Mouse (Mus musculus) CD8-positive naive resting alpha-beta T cell, adult 2 months (primary cell): ENCODE measurements around the gene Foxred2.

Experiments
- DNase-seq, 2 experiments: peaks; one replicate each; pipeline ENCODE4 v3.0.0; 2022; ENCODE audit warnings: low read depth in 2 of 2, low spot score in 2 of 2

Gene Foxred2

GRCm38 (mm10) chr15:77919441-77919840 is 37.1 kb downstream of the Foxred2 start:
- no peak for DNase-seq

GRCm38 (mm10) chr15:77916851-77917544 is 39.5 kb downstream of the Foxred2 start:
- DNase-seq, result peak; percentile 82 to 89

DNA sequence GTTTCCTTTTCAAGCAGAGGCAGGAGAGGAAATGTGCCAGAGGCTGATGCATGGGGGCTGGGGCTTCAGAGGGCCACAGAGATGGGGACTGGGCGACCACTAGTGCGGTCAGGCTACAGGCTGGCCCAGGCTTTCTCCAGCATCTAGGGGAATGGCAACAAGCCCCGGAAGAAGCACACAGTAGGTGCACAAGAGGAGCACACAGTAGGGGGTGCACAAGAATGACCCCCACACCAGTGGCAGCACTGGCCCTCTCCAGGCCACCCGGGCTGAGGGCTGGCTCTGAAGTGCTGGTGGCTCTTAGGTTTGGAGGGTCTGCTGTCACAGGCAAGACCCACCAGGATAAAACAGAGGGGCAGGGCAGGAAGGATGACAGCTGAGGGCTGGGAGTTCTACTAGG is 41.2 kb downstream of the Foxred2 start:
- DNase-seq, result no peak

DNA sequence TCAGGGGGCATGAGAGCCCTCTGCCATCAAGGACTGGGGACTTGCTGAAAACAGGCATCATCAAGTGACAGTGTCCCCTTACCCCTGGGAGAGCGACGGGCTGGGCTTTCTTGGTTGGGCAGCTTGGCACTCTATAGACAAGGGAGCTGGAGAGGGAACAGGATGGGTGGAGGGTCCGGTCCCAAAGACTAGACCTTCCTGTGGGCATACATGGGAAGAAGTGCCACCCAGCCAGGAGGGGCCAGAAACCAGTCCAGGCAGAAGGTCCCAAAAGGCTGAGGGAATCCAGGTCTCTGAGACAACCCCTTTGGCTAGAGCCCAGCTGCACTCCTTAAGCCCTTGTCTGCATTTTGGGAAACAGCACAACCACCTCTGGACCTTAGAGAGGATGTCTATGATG is 42.0 kb downstream of the Foxred2 start:
- DNase-seq, result no peak

DNA sequence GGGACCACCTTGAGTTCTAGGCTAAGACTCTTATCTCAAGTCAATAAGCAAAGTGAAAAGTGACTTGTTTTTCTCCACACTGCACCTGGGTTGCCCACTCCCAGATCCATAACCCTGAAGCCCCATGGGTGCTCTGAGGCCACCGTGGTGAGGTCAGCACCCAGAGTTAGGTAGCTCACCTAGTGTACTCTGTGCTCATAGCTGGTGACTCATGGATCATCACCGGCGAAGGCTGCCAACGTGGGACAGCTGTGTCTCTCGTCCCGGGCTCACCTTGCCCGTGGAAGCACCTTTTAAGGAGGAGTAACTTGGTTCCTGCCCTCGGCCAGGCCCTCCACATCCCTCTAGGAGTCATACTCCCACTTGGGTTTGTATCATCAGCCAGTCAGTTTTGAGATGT is 43.5 kb downstream of the Foxred2 start:
- DNase-seq, result no peak

GRCm38 (mm10) chr15:77912585-77912984 is 43.9 kb downstream of the Foxred2 start:
- DNase-seq, result no peak

- DNase-seq, result no peak
Measured at GRCm38 (mm10) chr15:77912048-77912447, 44.5 kb downstream of the Foxred2 start.

- no peak for DNase-seq
Measured at GRCm38 (mm10) chr15:77911065-77911464, 45.5 kb downstream of the Foxred2 start.

DNA sequence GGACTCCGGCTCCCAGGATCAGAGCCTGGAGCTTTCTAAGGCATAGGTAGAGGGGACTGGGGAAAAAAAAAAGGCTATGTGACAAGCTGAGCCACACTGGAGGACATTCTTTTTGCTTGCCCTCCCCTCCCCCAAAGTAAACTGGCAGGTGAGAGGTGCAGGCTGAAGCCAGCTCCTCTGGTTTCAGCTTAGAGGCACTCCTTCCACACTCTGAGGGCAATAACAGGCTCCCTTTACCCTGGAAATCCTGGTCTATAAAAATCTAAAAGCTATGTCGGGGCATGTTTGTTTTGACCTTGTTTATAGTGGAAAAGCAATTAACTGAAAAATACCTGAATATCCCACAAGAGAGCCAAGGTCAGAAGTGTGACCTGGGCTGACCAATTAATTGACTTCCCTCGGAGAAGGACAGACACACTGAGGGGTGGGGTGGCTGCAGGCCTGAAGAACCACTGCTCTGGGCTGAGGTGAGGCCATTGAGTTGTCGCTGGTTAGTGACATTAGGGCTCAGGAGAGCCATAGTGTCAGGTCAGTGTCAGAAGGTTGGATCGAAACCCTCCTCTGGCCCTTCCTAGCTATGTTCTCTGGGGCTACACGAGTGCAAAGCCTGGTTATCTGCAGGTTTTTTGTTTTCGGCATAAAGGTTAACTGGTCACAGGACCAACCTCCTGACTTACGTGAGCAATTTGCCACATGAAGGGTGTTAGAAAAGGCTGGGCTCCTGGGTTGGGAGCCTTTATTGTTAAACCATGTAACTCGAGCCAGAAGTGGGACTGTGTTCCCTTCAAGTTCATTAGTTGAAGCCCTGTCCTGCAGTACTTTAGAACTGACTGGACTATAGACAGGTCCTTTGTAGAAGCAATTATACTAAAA is 48.6 kb downstream of the Foxred2 start:
- DNase-seq, result no peak

GRCm38 (mm10) chr15:77906545-77906944 is 50.0 kb downstream of the Foxred2 start:
- no peak for DNase-seq

GRCm38 (mm10) chr15:77906081-77906480 is 50.4 kb downstream of the Foxred2 start:
- no peak for DNase-seq

DNA sequence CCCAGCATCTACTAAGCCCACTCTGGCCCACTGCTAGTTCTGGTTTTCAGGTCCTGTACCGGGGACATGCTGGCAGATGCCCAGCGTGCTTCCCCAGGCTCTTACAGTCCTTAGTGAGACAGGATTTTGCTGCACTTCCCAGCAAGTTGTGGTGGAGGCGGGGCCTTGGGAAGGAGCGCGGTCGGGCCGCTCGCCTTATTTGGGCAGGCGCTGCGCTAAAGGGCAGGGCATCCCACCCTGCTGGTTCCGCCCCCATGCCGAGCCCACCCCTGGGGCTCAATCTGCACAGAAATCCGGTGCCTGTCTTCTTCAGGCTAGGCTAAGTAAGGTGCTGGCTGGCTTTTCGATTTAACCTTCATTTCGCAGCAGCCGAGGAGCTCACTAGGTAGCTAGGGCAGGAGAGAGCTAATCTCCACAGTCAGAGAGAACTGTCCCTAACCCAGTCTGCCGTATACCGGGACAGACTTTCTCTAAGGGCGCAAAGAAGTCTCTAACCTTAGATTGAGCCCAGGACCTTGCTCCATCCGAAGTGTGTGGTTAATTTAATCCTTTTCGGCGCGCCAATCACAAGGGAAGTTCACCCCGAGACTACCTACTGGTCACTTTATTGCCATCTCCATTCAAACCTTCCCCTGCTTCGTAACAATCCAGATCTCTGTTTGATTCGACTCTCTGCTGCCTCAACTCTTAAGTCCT is 51.1 kb downstream of the Foxred2 start:
- DNase-seq, result peak; percentile 27 to 31

DNA sequence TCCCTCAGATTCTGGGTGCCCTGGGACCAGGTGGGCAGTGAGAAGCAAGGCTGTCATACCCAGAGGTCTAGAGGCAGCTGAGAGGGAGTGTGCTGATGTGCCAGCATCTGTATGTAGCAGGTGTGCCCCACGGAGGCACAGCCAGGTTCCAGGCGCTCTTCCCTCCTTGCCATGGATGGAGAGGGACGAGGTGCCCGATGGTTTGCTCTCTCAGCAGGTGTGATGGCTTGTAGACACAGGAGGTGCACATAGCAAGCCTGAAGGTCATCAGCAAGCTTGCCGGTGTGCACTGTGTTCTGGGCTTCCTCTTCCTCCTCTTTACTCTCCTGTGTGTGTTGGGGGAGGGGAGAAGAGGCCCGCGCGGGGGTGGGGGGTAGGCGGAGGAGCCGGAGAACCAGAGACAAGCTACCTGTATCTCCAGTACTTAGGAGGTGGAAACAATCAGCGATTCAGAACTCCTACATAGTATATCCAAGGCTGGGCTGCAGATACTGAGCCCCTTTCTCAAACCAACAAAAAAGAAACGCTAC is 52.1 kb downstream of the Foxred2 start:
- DNase-seq, result peak in 1 of 2 experiments; percentile 16

DNA sequence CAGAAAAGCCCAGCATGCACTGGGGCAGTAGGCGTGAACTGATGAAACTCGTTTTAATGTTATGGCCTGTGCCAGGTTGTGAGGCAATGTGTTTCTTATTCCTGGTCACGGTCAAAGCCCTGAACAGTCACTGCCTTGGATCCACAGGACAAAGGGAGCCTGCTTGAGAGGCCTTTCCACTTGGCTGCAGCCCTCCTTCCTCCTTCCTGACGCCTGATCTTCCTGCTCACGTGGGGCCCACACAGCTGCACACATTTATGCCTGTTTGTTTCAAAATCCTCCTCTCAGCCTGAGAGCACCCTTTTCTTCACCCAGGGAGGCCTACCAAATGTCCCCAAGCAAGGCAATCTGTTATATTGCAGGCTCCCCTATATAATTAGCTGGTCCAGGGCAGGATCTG is 53.3 kb downstream of the Foxred2 start:
- DNase-seq, result no peak

GRCm38 (mm10) chr15:77894926-77895325 is 61.6 kb downstream of the Foxred2 start:
- DNase-seq, result no peak

DNA sequence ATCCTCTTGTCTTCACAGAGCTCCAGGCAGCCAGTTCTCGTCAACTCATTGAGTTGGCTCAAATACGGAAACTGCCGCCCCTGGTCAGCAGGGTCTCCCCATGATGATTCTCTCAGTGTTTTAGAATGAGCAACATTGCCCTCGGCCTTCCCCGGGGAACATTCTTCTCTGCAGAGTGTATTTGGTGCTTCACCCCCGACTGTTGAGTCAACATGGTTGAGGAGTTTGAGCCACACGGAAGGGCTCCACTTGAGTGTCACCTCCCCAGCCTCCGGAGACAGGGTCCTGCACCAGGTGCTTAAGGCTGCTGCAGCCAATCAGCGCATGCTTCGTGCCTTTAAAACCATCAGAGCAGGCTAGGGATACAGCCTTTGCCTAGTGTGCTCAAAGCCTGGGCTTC is 63.2 kb downstream of the Foxred2 start:
- no peak for DNase-seq

GRCm38 (mm10) chr15:77892420-77892819 is 64.1 kb downstream of the Foxred2 start:
- no peak for DNase-seq

- DNase-seq, result no peak
Measured at GRCm38 (mm10) chr15:77891766-77892165, 64.8 kb downstream of the Foxred2 start.
